Mouse (Mus musculus) bone marrow macrophage, adult 2 months (primary cell): ENCODE measurements around the gene Pex26.

ENCODE experiments used
- CTCF ChIP-seq: IDR thresholded peaks from 2 replicates; pipeline ENCODE4 v1.5.1; 2012; ENCODE audit warnings: low read depth, mild to moderate bottlenecking, low read length, moderate library complexity
- POLR2A ChIP-seq: IDR thresholded peaks from 2 replicates; pipeline ENCODE4 v1.6.1; 2012; ENCODE audit warnings: mild to moderate bottlenecking, low read depth, low read length, borderline replicate concordance

- no peak for TF ChIP-seq CTCF
- TF ChIP-seq POLR2A, result no peak
Observed at GRCm38 (mm10) chr6:121143439-121143838, 40.0 kb upstream of the Pex26 start.
